Mouse (Mus musculus) lung, postnatal 0 days (tissue): ENCODE measurements at regions not wholly inside any gene's neighbourhood (a gene's known extent, or its start where the extent isn't known, plus 50 kb on each side); places are given as distances from the start of the nearest gene placed in this dataset.

Experiments
- ATAC-seq: fragments of 200-750 bp; cut with Nextera tagmentation; 2 replicates; pipeline ENCODE4 v1.8.0; 2017; ENCODE audit warnings: moderate library complexity
- DNase-seq: peaks from one replicate; pipeline ENCODE4 v3.0.0-alpha.2; 2016; ENCODE audit warnings: low spot score
- H3K27ac ChIP-seq: fragments of 300-500 bp; sonication (generic); 2 replicates; pipeline ENCODE4 v1.5.1; 2014; ENCODE audit warnings: antibody characterized with exemption, mild to moderate bottlenecking, low read length, mixed read lengths
- H3K27me3 ChIP-seq: fragments of 300-500 bp; sonication (generic); replicated peaks from 2 replicates; pipeline ENCODE4 v1.6.1; 2014; ENCODE audit warnings: low read length, mixed read lengths; ENCODE audit not compliant: insufficient read depth
- H3K36me3 ChIP-seq: fragments of 300-500 bp; sonication (generic); 2 replicates; pipeline ENCODE4 v1.6.1; 2014; ENCODE audit warnings: low read length, mixed read lengths; ENCODE audit not compliant: insufficient read depth
- H3K4me1 ChIP-seq: fragments of 300-500 bp; sonication (generic); 2 replicates; pipeline ENCODE4 v1.6.1; 2014; ENCODE audit warnings: antibody characterized with exemption, low read depth, low read length, mixed read lengths; ENCODE audit not compliant: insufficient read depth
- H3K4me2 ChIP-seq: fragments of 300-500 bp; sonication (generic); replicated peaks from 2 replicates; pipeline ENCODE4 v1.6.1; 2014; ENCODE audit warnings: low read depth, mild to moderate bottlenecking, low read length, moderate library complexity, mixed read lengths
- H3K4me3 ChIP-seq: fragments of 300-500 bp; sonication (generic); 2 replicates; pipeline ENCODE4 v1.5.1; 2014; ENCODE audit warnings: low read depth, low read length
- H3K9ac ChIP-seq: fragments of 300-500 bp; sonication (generic); replicated peaks from 2 replicates; pipeline ENCODE4 v1.6.1; 2014; ENCODE audit warnings: low read depth, mild to moderate bottlenecking
- H3K9me3 ChIP-seq: fragments of 300-500 bp; sonication (generic); 2 replicates; pipeline ENCODE4 v1.6.1; 2016; ENCODE audit warnings: low read length, mixed read lengths
- CTCF ChIP-seq: IDR thresholded peaks from 2 replicates; pipeline ENCODE4 v1.5.1; 2016; ENCODE audit warnings: antibody characterized with exemption, mild to moderate bottlenecking
- EP300 ChIP-seq: IDR thresholded peaks from 2 replicates; pipeline ENCODE4 v1.6.1; 2016; ENCODE audit warnings: antibody characterized with exemption, mild to moderate bottlenecking, control low read depth
- WGBS: fragments of 180-500 bp; shearing (Covaris S2); extraction: QIAGEN DNeasy Blood & Tissue Kit; methylation state at CpG from one replicate; pipeline ENCODE4 v1.1.7; 2014; 5-methylcytosine and 5-hydroxymethylcytosine counted together

- no peak overlapping the region for H3K27ac ChIP-seq
- no peak overlapping the region for H3K4me2 ChIP-seq
- H3K9me3 ChIP-seq = no peaks in the 10 kb centered on the region
- no peaks in the 10 kb centered on the region for H3K27me3 ChIP-seq
- 63% methylated on average over 6 of the region's 6 CpGs for WGBS
- TF ChIP-seq CTCF = no peak
- TF ChIP-seq EP300 = no peak
- DNase-seq (no peak), ATAC-seq (no peak)
- no peak overlapping the region for H3K9ac ChIP-seq
- no peaks in the 10 kb centered on the region for H3K36me3 ChIP-seq
- no peaks in the 10 kb centered on the region for H3K4me1 ChIP-seq
- no peak overlapping the region for H3K4me3 ChIP-seq
Measured at GRCm38 (mm10) chr14:104264919-104265764, 202.7 kb downstream of the Pou4f1 start.

- Histone ChIP-seq H3K27me3 (no peaks in the 10 kb centered on the region), H3K9me3 (no peaks in the 10 kb centered on the region), H3K4me1 (no peaks in the 10 kb centered on the region), H3K4me2 (no peak overlapping the region), H3K36me3 (no peaks in the 10 kb centered on the region), H3K27ac (no peak overlapping the region), H3K4me3 (no peak overlapping the region), H3K9ac (no peak overlapping the region)
- no peak for TF ChIP-seq EP300
- TF ChIP-seq CTCF = peak; percentile 49
- DNase-seq (no peak), ATAC-seq (no peak)
- WGBS = 74% methylated on average over 5 of the region's 5 CpGs
Measured at GRCm38 (mm10) chr14:104216965-104217364, 250.8 kb downstream of the Pou4f1 start.

DNA sequence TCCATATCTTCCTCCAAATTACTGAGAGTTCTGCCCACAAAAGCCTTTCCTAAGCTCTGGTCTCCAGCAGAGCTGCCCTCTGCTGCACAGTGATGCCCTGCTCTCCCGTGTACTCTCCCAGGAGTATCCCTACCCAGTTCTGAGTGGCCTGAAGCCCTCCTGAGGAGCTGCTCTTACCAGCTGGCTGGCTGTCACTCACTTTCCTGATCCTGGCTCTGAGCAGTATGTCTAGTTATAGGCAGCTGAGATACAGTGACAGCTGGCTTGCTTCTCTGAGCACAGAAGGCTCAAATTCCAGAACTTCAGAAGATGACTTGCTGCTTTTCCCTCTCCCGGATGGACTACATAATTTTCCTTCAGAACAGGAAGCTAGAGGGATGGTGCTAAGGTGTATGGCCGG is 257.1 kb downstream of the Pou4f1 start:
- no peak overlapping the region for H3K27ac ChIP-seq
- TF ChIP-seq CTCF (no peak), EP300 (no peak)
- H3K4me1 ChIP-seq = no peaks in the 10 kb centered on the region
- H3K4me3 ChIP-seq = no peak overlapping the region
- no peaks in the 10 kb centered on the region for H3K36me3 ChIP-seq
- H3K9me3 ChIP-seq = no peaks in the 10 kb centered on the region
- H3K27me3 ChIP-seq = no peaks in the 10 kb centered on the region
- DNase-seq (peak; percentile 43), ATAC-seq (peak; percentile 38)
- H3K4me2 ChIP-seq = no peak overlapping the region
- 29% methylated on average over 3 of the region's 3 CpGs for WGBS
- H3K9ac ChIP-seq = no peak overlapping the region

DNA sequence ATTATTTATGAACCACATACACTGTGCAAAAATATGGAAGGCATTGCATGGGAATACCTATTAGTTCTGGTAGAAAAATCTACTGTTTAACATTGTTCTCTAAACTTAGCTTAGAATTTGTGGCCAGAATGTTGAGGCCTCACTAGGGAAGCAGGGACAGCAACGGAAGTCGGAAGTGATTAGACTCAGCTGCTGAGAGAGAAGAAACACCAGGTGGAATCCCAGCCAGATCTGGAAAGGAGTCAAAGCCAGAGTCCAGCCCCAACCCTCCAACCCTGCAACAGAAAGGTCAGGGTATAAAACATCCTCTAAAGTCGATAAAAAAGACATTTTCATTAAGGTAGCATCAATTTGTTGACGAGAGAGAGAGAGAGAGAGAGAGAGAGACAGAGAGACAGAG is 258.9 kb downstream of the Pou4f1 start:
- DNase-seq (peak; percentile 21), ATAC-seq (no peak)
- 51% methylated on average over 4 of the region's 4 CpGs for WGBS

DNA sequence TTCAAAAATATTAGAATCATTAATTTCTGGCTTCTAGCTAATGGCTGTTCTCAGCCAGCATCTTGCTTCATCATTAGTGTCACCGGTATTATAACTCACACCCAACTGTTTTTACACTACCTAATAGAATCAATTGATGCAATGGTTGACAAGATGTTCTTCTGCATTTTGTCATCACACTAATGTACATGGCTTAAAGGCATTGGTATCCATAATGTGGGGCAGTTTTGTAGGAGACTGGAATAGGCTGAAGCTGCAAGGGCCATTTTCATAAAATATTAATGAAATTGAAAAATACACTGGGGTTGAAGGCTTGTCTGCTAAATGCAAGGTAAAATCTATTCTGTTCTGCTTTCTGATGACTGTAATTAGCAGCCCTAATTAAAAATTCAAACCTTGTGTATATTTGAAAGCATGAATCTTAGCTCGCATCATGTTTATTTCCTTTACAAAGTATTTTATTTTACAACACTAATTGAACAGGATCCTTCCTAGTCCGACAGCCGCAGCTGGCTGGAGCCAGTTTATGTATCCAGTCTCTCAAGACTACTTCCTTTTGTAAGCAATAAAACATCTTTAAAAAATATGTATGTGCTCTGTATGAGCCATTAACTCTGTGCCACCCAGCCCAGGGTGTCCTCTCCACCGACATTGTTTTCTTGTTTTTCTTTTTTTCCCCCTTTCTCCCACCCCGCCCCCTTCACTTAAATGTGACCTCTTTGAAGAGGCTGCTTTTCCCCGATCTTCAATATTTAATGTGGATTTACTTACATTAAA is 259.6 kb downstream of the Pou4f1 start:
- 59% methylated on average over 7 of the region's 7 CpGs for WGBS
- no peak overlapping the region for H3K4me2 ChIP-seq
- no peak overlapping the region for H3K9ac ChIP-seq
- no peaks in the 10 kb centered on the region for H3K4me1 ChIP-seq
- H3K27ac ChIP-seq = no peak overlapping the region
- DNase-seq = no peak
- no peak overlapping the region for H3K4me3 ChIP-seq
- TF ChIP-seq EP300 (no peak), CTCF (no peak)
- no peaks in the 10 kb centered on the region for H3K9me3 ChIP-seq
- H3K27me3 ChIP-seq = no peaks in the 10 kb centered on the region
- ATAC-seq = no peak
- no peaks in the 10 kb centered on the region for H3K36me3 ChIP-seq

More for the DNA sequence above, 258.9 kb downstream of the Pou4f1 start:
- H3K4me1 ChIP-seq = no peaks in the 10 kb centered on the region
- H3K27ac ChIP-seq = no peak overlapping the region
- no peak overlapping the region for H3K4me2 ChIP-seq
- no peak overlapping the region for H3K9ac ChIP-seq
- H3K36me3 ChIP-seq = no peaks in the 10 kb centered on the region
- no peaks in the 10 kb centered on the region for H3K9me3 ChIP-seq
- no peaks in the 10 kb centered on the region for H3K27me3 ChIP-seq
- TF ChIP-seq CTCF (no peak), EP300 (no peak)
- H3K4me3 ChIP-seq = no peak overlapping the region

- H3K4me1 ChIP-seq = no peaks in the 10 kb centered on the region
- no peak overlapping the region for H3K4me3 ChIP-seq
- no peak overlapping the region for H3K27ac ChIP-seq
- WGBS = 46% methylated on average over 2 of the region's 2 CpGs
- no peak overlapping the region for H3K9ac ChIP-seq
- H3K27me3 ChIP-seq = no peaks in the 10 kb centered on the region
- H3K36me3 ChIP-seq = no peaks in the 10 kb centered on the region
- DNase-seq (no peak), ATAC-seq (no peak)
- no peak for TF ChIP-seq CTCF
- no peak for TF ChIP-seq EP300
- H3K4me2 ChIP-seq = no peak overlapping the region
- no peaks in the 10 kb centered on the region for H3K9me3 ChIP-seq
Measured at GRCm38 (mm10) chr14:104206602-104207001, 261.2 kb downstream of the Pou4f1 start.
